ENCODE assay signal across 8 mouse cellular contexts in genomic region chr2:181156248-181157121, GRCm38 (mm10). TPM values are rescaled to one million over a fixed set of nuclear protein-coding genes. Genes with fewer than 3 reads are reported as not detected.
A peak's percentile ranks its signal among the peaks of the same experiment; 100 is the strongest.
DNase-seq lines count a peak whose midpoint lies in the region; ATAC-seq lines count a peak whose summit lies in the region.

Eef1a2 (minus strand) TSS chr2:181157014.

- H3K27me3 ChIP-seq in forebrain, embryonic 13.5 days, result peaks cover 29% of the 10 kb centered on the region
- peaks cover 13% of the 10 kb centered on the region for H3K27me3 ChIP-seq in heart, embryonic 14.5 days (ENCODE audit: control insufficient read depth, insufficient read depth, low read length)

- peak; percentile 72 for ATAC-seq in forebrain, embryonic 13.5 days
- peak; percentile 31 for ATAC-seq in heart, embryonic 14.5 days (ENCODE audit: insufficient number of reproducible peaks, insufficient read depth, low FRiP score, low read depth)

- H3K36me3 ChIP-seq in forebrain, embryonic 13.5 days (ENCODE audit: poor library complexity, severe bottlenecking), result no peaks in the 10 kb centered on the region
- H3K36me3 ChIP-seq in heart, embryonic 14.5 days (ENCODE audit: control insufficient read depth, insufficient read depth, low read length), result peaks cover 23% of the 10 kb centered on the region

- peak within 1 kb of the TSS; percentile 73 for H3K9ac ChIP-seq in forebrain, embryonic 13.5 days
- H3K9ac ChIP-seq in heart, embryonic 14.5 days (ENCODE audit: low read length), result peak within 1 kb of the TSS; percentile 86

- no peaks in the 10 kb centered on the region for H3K9me3 ChIP-seq in forebrain, embryonic 13.5 days (replicated peaks)
- H3K9me3 ChIP-seq in heart, embryonic 14.5 days (ENCODE audit: control insufficient read depth, low read length), result no peaks in the 10 kb centered on the region

- WGBS in forebrain, embryonic 13.5 days, result 3% methylated on average over 55 of the region's 55 CpGs
- WGBS in heart, embryonic 14.5 days, result 2% methylated on average over 55 of the region's 55 CpGs

- peak within 1 kb of the TSS; percentile 51 for H3K4me3 ChIP-seq in forebrain, embryonic 13.5 days
- H3K4me3 ChIP-seq in heart, embryonic 14.5 days (ENCODE audit: control insufficient read depth in 1 of 2, insufficient read depth in 1 of 2, low read depth in 1 of 2, low read length in 2 of 2), result peak within 1 kb of the TSS; percentile 58 to 63

- H3K27ac ChIP-seq in forebrain, embryonic 13.5 days, result peak within 1 kb of the TSS; percentile 71
- H3K27ac ChIP-seq in heart, embryonic 14.5 days (replicated peaks in 1 of 2; ENCODE audit: control insufficient read depth in 1 of 2, insufficient read depth in 1 of 2, low read depth in 2 of 2, low read length in 2 of 2), result peak within 1 kb of the TSS; percentile 83 to 93

- peak within 1 kb of the TSS; percentile 69 for H3K4me2 ChIP-seq in forebrain, embryonic 13.5 days
- peak within 1 kb of the TSS; percentile 68 for H3K4me2 ChIP-seq in heart, embryonic 14.5 days (ENCODE audit: low read length)

- peaks cover 41% of the 10 kb centered on the region for H3K4me1 ChIP-seq in forebrain, embryonic 13.5 days
- peaks cover 45 to 48% of the 10 kb centered on the region in 2 experiments for H3K4me1 ChIP-seq in heart, embryonic 14.5 days (ENCODE audit: control insufficient read depth in 2 of 2, insufficient read depth in 2 of 2, low read length in 2 of 2)

- DNase-seq in R1 (ENCODE audit: low read depth, low spot score), result peak; percentile 31
- peak; percentile 96 for DNase-seq in brain, adult 2 months (ENCODE audit: low read depth, low spot score)
- peak in 1 of 2 experiments; percentile 91 for DNase-seq in left cerebral cortex, adult 8-10 months (ENCODE audit: low spot score in 2 of 2)
- DNase-seq in right cerebral cortex, adult 18-20 months, result peak; percentile 94
- DNase-seq in thymus, postnatal 0 days (ENCODE audit: low spot score), result no peak
- DNase-seq in urinary bladder, postnatal 4 days (ENCODE audit: low spot score in 2 of 2), result no peak

RNA-seq across cellular contexts. Expression of gene Eef1a2, which starts in this region (rescaled TPM):
- 1.7 and 1.9 TPM in 2 replicates for polyA plus RNA-seq in forebrain, embryonic 13.5 days (2015; fragmentation: Nextera tagmentation; extraction: Ambion mirVana)
- polyA plus RNA-seq in heart, embryonic 14.5 days (2014; fragmentation: Nextera tagmentation; extraction: Ambion mirVana), result 22.6 and 24.7 TPM in 2 replicates
- 1,000 to 10,000 TPM; 1,221 to 1,269 (median 1,259) TPM for total RNA-seq in left cerebral cortex, adult 8-10 months (2022)
- polyA plus RNA-seq in thymus, postnatal 0 days (2015; fragmentation: Nextera tagmentation; extraction: Ambion mirVana), result not detected in 2 replicates

Comparison
In these comparisons a context has a peak if more than half of its experiments do, and no peak if none do; other contexts are left out.
1. DNase-seq: peak in R1 (single experiment), brain, adult 2 months (single experiment) and right cerebral cortex, adult 18-20 months (single experiment); none in thymus, postnatal 0 days (single experiment) and urinary bladder, postnatal 4 days (0 of 2).